Mouse (Mus musculus): ENCODE results near the gene Ms4a6b. TPM values are rescaled to one million over a fixed set of nuclear protein-coding genes. Genes with fewer than 3 reads are reported as not detected.
"Not testable (repeated sequence)": the region's sequence is repeated elsewhere in the genome, so short reads cannot be mapped to it uniquely, and the experiment has no call there.

The Ms4a6b gene
- polyA plus RNA-seq, 1 experiment, result 15.7 TPM

- Histone ChIP-seq H3K4me1 (ENCODE audit: control insufficient read depth, insufficient read depth, low read length) (peaks cover 2% of the 10 kb centered on the region), H3K4me3 (replicated peaks; ENCODE audit: control insufficient read depth, low read depth, low read length) (no peak overlapping the region), H3K27ac (ENCODE audit: control insufficient read depth, insufficient read depth, low read depth, low read length, poor library complexity) (peak overlapping the region; percentile 15; the same call in 1 of the 2 replicates)
- 65% methylated on average over 1 of the region's 1 CpGs for WGBS
- TF ChIP-seq POLR2A (IDR thresholded peaks at IDR 0.05; ENCODE audit: borderline replicate concordance, control insufficient read depth, low read depth, low read length) (no peak), CTCF (IDR thresholded peaks at IDR 0.05; ENCODE audit: control insufficient read depth, insufficient read depth, low read length) (no peak)
Measured at GRCm38 (mm10) chr19:11486599-11486998, 29.7 kb upstream of the Ms4a6b start.

GRCm38 (mm10) chr19:11491406-11492189 is 24.7 kb upstream of the Ms4a6b start:
- no peaks in the 10 kb centered on the region; the same call in 1 of the 2 replicates for H3K4me1 ChIP-seq (ENCODE audit: control insufficient read depth, insufficient read depth, low read length)
- TF ChIP-seq POLR2A (IDR thresholded peaks at IDR 0.05; ENCODE audit: borderline replicate concordance, control insufficient read depth, low read depth, low read length), result no peak
- TF ChIP-seq CTCF (IDR thresholded peaks at IDR 0.05; ENCODE audit: control insufficient read depth, insufficient read depth, low read length), result no peak
- peak overlapping the region; percentile 48 for H3K27ac ChIP-seq (ENCODE audit: control insufficient read depth, insufficient read depth, low read depth, low read length, poor library complexity)
- no peak overlapping the region for H3K4me3 ChIP-seq (replicated peaks; ENCODE audit: control insufficient read depth, low read depth, low read length)
- WGBS, result 55% methylated on average over 4 of the region's 4 CpGs

GRCm38 (mm10) chr19:11492671-11493070 is 23.6 kb upstream of the Ms4a6b start:
- H3K4me1 ChIP-seq (ENCODE audit: control insufficient read depth, insufficient read depth, low read length), result no peaks in the 10 kb centered on the region
- no peak overlapping the region for H3K4me3 ChIP-seq (replicated peaks; ENCODE audit: control insufficient read depth, low read depth, low read length)
- 72% methylated on average over 1 of the region's 1 CpGs for WGBS
- peak overlapping the region; percentile 51; the same call in 1 of the 2 replicates for H3K27ac ChIP-seq (ENCODE audit: control insufficient read depth, insufficient read depth, low read depth, low read length, poor library complexity)
- no peak for TF ChIP-seq CTCF (IDR thresholded peaks at IDR 0.05; ENCODE audit: control insufficient read depth, insufficient read depth, low read length)
- no peak for TF ChIP-seq POLR2A (IDR thresholded peaks at IDR 0.05; ENCODE audit: borderline replicate concordance, control insufficient read depth, low read depth, low read length)

- no peak overlapping the region for H3K4me3 ChIP-seq (replicated peaks; ENCODE audit: control insufficient read depth, low read depth, low read length)
- H3K27ac ChIP-seq (ENCODE audit: control insufficient read depth, insufficient read depth, low read depth, low read length, poor library complexity), result no peak overlapping the region
- WGBS, result 69% methylated on average over 3 of the region's 3 CpGs
- H3K4me1 ChIP-seq (ENCODE audit: control insufficient read depth, insufficient read depth, low read length), result no peaks in the 10 kb centered on the region
- no peak for TF ChIP-seq POLR2A (IDR thresholded peaks at IDR 0.05; ENCODE audit: borderline replicate concordance, control insufficient read depth, low read depth, low read length)
- no peak for TF ChIP-seq CTCF (IDR thresholded peaks at IDR 0.05; ENCODE audit: control insufficient read depth, insufficient read depth, low read length)
Measured at GRCm38 (mm10) chr19:11494519-11494918, 21.8 kb upstream of the Ms4a6b start.

GRCm38 (mm10) chr19:11496361-11496760 is 20.0 kb upstream of the Ms4a6b start:
- 77% methylated on average over 6 of the region's 6 CpGs for WGBS
- no peak overlapping the region for H3K27ac ChIP-seq (ENCODE audit: control insufficient read depth, insufficient read depth, low read depth, low read length, poor library complexity)
- H3K4me1 ChIP-seq (ENCODE audit: control insufficient read depth, insufficient read depth, low read length), result no peaks in the 10 kb centered on the region; the same call in 1 of the 2 replicates
- no peak overlapping the region for H3K4me3 ChIP-seq (replicated peaks; ENCODE audit: control insufficient read depth, low read depth, low read length)
- TF ChIP-seq POLR2A (IDR thresholded peaks at IDR 0.05; ENCODE audit: borderline replicate concordance, control insufficient read depth, low read depth, low read length) (no peak), CTCF (IDR thresholded peaks at IDR 0.05; ENCODE audit: control insufficient read depth, insufficient read depth, low read length) (no peak)

- H3K4me3 ChIP-seq (replicated peaks; ENCODE audit: control insufficient read depth, low read depth, low read length); H3K4me1 ChIP-seq (ENCODE audit: control insufficient read depth, insufficient read depth, low read length): not testable (repeated sequence)
- peak overlapping the region; percentile 39; the same call in 1 of the 2 replicates for H3K27ac ChIP-seq (ENCODE audit: control insufficient read depth, insufficient read depth, low read depth, low read length, poor library complexity)
- 2% methylated on average over 1 of the region's 1 CpGs for WGBS
Measured at GRCm38 (mm10) chr19:11497300-11497699, 19.0 kb upstream of the Ms4a6b start.

DNA sequence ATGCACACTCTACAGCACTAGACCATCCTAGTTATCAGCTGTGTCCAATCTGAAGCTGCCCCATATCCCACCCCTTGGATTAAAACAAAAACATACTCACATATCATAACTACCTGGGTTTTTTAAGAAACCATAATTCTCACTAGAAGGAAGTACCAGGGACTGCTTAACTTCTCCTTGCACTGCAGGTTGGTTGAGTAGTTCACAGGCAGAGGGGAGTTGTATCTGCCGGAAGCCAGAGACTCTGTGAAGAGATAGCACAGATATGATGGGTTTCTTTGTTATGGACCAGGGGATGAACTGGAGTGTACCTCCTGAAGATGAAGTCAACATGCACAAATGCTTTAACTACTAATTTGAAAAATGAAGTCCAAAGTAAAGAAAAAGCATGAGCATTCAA is 15.5 kb upstream of the Ms4a6b start:
- TF ChIP-seq POLR2A (IDR thresholded peaks at IDR 0.05; ENCODE audit: borderline replicate concordance, control insufficient read depth, low read depth, low read length) (no peak), CTCF (IDR thresholded peaks at IDR 0.05; ENCODE audit: control insufficient read depth, insufficient read depth, low read length) (no peak)
- Histone ChIP-seq H3K27ac (ENCODE audit: control insufficient read depth, insufficient read depth, low read depth, low read length, poor library complexity) (no peak overlapping the region), H3K4me1 (ENCODE audit: control insufficient read depth, insufficient read depth, low read length) (no peaks in the 10 kb centered on the region; the same call in 1 of the 2 replicates), H3K4me3 (replicated peaks; ENCODE audit: control insufficient read depth, low read depth, low read length) (no peak overlapping the region)
- 48% methylated on average over 1 of the region's 1 CpGs for WGBS

DNA sequence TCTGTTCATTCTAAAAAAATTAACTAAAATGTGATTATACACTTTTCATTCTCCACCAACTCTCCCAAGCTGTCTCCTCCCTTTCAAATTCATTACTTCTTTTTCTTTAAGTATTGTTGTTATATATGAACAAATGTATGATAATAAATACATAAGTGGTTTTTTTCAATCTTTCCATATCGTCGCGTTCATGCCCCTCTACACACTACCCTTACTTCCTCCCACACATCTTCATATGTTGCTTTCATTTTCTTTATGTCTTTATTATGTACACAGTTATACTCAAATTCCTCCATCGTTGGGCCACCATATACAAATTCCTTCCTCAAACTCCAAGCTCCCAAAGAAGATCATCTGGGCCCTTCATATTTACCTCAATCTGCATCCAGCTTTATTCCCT is 15.0 kb upstream of the Ms4a6b start:
- no peaks in the 10 kb centered on the region; the same call in 1 of the 2 replicates for H3K4me1 ChIP-seq (ENCODE audit: control insufficient read depth, insufficient read depth, low read length)
- TF ChIP-seq POLR2A (IDR thresholded peaks at IDR 0.05; ENCODE audit: borderline replicate concordance, control insufficient read depth, low read depth, low read length) (no peak), CTCF (IDR thresholded peaks at IDR 0.05; ENCODE audit: control insufficient read depth, insufficient read depth, low read length) (no peak)
- no peak overlapping the region for H3K4me3 ChIP-seq (replicated peaks; ENCODE audit: control insufficient read depth, low read depth, low read length)
- 48% methylated on average over 4 of the region's 4 CpGs for WGBS
- H3K27ac ChIP-seq (ENCODE audit: control insufficient read depth, insufficient read depth, low read depth, low read length, poor library complexity), result no peak overlapping the region
